Mouse (Mus musculus): ENCODE measurements at regions not wholly inside any gene's neighbourhood (a gene's known extent, or its start where the extent isn't known, plus 50 kb on each side); places are given as distances from the start of the nearest gene placed in this dataset.

DNA sequence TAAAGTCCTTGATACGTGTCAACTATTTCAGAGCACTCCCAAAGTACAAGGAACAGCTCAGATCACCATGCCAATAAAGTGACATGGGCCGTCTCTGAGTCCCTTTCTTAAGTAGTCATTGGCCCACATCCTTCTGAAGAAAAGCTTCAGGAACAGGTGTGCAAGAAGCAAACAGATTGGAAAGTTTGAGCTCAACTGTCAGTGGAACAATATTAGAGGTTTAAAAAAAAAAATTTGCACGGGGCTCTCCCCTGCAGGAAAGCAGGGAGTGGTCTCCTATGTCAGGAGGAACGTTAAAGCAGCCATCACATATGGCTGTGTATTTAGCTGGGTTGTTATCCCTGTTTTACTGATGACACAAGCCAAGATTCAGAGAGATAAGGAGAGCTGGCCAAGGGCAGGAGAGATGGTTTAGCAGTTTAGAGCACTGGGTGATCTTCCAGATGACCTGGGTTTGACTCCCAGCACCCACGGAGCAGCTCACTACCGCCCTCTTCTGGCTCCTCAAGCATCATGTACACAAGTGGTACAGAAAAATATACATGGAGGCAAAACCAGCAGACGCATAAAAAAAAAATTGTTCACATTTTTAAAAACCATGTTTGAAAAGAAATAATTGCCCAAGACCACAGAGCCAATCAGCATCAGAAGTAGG, 318.3 kb upstream of the Clint1 start:
- no peak for TF ChIP-seq REST (IDR thresholded peaks at IDR 0.05; ENCODE audit: insufficient read depth, insufficient read length)
- TF ChIP-seq CEBPB (IDR thresholded peaks at IDR 0.05; ENCODE audit: insufficient read depth, poor library complexity, severe bottlenecking) = no peak
- TF ChIP-seq TCF12 (IDR thresholded peaks at IDR 0.05; ENCODE audit: insufficient read depth, poor library complexity, severe bottlenecking) = no peak
- TF ChIP-seq POLR2AphosphoS2 (IDR thresholded peaks at IDR 0.05; ENCODE audit: insufficient read length, low read depth) = no peak
- no peak for TF ChIP-seq E2F4 (IDR thresholded peaks at IDR 0.05; ENCODE audit: insufficient read depth)
- no peak for TF ChIP-seq TCF3 (IDR thresholded peaks at IDR 0.05; ENCODE audit: insufficient read length, low read depth)
- no peak for TF ChIP-seq MYOD1 (IDR thresholded peaks at IDR 0.05; ENCODE audit: control insufficient read depth in 1 of 3, insufficient read length in 2 of 3, low read depth in 2 of 3)
- TF ChIP-seq MYOG (IDR thresholded peaks at IDR 0.05; ENCODE audit: control insufficient read depth in 1 of 3, insufficient read depth in 1 of 3, insufficient read length in 2 of 3, low read depth in 2 of 3) = no peak
- TF ChIP-seq MAX (IDR thresholded peaks at IDR 0.05; ENCODE audit: low read depth) = no peak
- no peak for TF ChIP-seq POLR2A (IDR thresholded peaks at IDR 0.05; ENCODE audit: insufficient read length, low read depth)
- TF ChIP-seq USF1 (IDR thresholded peaks at IDR 0.05; ENCODE audit: low read depth) = no peak
- TF ChIP-seq SRF (IDR thresholded peaks at IDR 0.05; ENCODE audit: control insufficient read depth, insufficient read length, low read depth) = no peak
- no peak overlapping the region for H3ac ChIP-seq (ENCODE audit: control insufficient read depth, insufficient read length)
- no peaks in the 10 kb centered on the region for H3K36me3 ChIP-seq (ENCODE audit: control insufficient read depth, insufficient read depth)
- H3K27me3 ChIP-seq (ENCODE audit: control insufficient read depth, insufficient read depth, insufficient read length) = no peaks in the 10 kb centered on the region
- H3K4me3 ChIP-seq = no peak overlapping the region
- H3K4me2 ChIP-seq (ENCODE audit: low read depth) = no peak overlapping the region
- no peaks in the 10 kb centered on the region for H3K79me2 ChIP-seq (ENCODE audit: control insufficient read depth, insufficient read depth)

GRCm38 (mm10) chr11:45535501-45536025, 316.3 kb upstream of the Clint1 start:
- H3K4me3 ChIP-seq = no peak overlapping the region
- no peaks in the 10 kb centered on the region for H3K27me3 ChIP-seq (ENCODE audit: control insufficient read depth, insufficient read depth, insufficient read length)
- H3K4me2 ChIP-seq (ENCODE audit: low read depth) = no peak overlapping the region
- H3K36me3 ChIP-seq (ENCODE audit: control insufficient read depth, insufficient read depth) = no peaks in the 10 kb centered on the region
- H3ac ChIP-seq (ENCODE audit: control insufficient read depth, insufficient read length) = no peak overlapping the region
- H3K79me2 ChIP-seq (ENCODE audit: control insufficient read depth, insufficient read depth) = no peaks in the 10 kb centered on the region
- TF ChIP-seq POLR2AphosphoS2 (IDR thresholded peaks at IDR 0.05; ENCODE audit: insufficient read length, low read depth) (no peak), MYOD1 (IDR thresholded peaks at IDR 0.05; ENCODE audit: control insufficient read depth in 1 of 3, insufficient read length in 2 of 3, low read depth in 2 of 3) (no peak), TCF12 (IDR thresholded peaks at IDR 0.05; ENCODE audit: insufficient read depth, poor library complexity, severe bottlenecking) (no peak), MYOG (IDR thresholded peaks at IDR 0.05; ENCODE audit: control insufficient read depth in 1 of 3, insufficient read depth in 1 of 3, insufficient read length in 2 of 3, low read depth in 2 of 3) (no peak), MAX (IDR thresholded peaks at IDR 0.05; ENCODE audit: low read depth) (no peak), CEBPB (IDR thresholded peaks at IDR 0.05; ENCODE audit: insufficient read depth, poor library complexity, severe bottlenecking) (no peak), TCF3 (IDR thresholded peaks at IDR 0.05; ENCODE audit: insufficient read length, low read depth) (no peak), SRF (IDR thresholded peaks at IDR 0.05; ENCODE audit: control insufficient read depth, insufficient read length, low read depth) (no peak), USF1 (IDR thresholded peaks at IDR 0.05; ENCODE audit: low read depth) (no peak), POLR2A (IDR thresholded peaks at IDR 0.05; ENCODE audit: insufficient read length, low read depth) (no peak), E2F4 (IDR thresholded peaks at IDR 0.05; ENCODE audit: insufficient read depth) (no peak), REST (IDR thresholded peaks at IDR 0.05; ENCODE audit: insufficient read depth, insufficient read length) (no peak)

- Histone ChIP-seq H3K4me3 (no peak overlapping the region), H3K79me2 (ENCODE audit: control insufficient read depth, insufficient read depth) (no peaks in the 10 kb centered on the region), H3K36me3 (ENCODE audit: control insufficient read depth, insufficient read depth) (no peaks in the 10 kb centered on the region), H3K27me3 (ENCODE audit: control insufficient read depth, insufficient read depth, insufficient read length) (no peaks in the 10 kb centered on the region), H3ac (ENCODE audit: control insufficient read depth, insufficient read length) (no peak overlapping the region), H3K4me2 (ENCODE audit: low read depth) (no peak overlapping the region)
- TF ChIP-seq REST (IDR thresholded peaks at IDR 0.05; ENCODE audit: insufficient read depth, insufficient read length) (no peak), USF1 (IDR thresholded peaks at IDR 0.05; ENCODE audit: low read depth) (no peak), MYOD1 (IDR thresholded peaks at IDR 0.05; ENCODE audit: control insufficient read depth in 1 of 3, insufficient read length in 2 of 3, low read depth in 2 of 3) (no peak), E2F4 (IDR thresholded peaks at IDR 0.05; ENCODE audit: insufficient read depth) (no peak), POLR2A (IDR thresholded peaks at IDR 0.05; ENCODE audit: insufficient read length, low read depth) (no peak), TCF3 (IDR thresholded peaks at IDR 0.05; ENCODE audit: insufficient read length, low read depth) (no peak), SRF (IDR thresholded peaks at IDR 0.05; ENCODE audit: control insufficient read depth, insufficient read length, low read depth) (no peak), CEBPB (IDR thresholded peaks at IDR 0.05; ENCODE audit: insufficient read depth, poor library complexity, severe bottlenecking) (no peak), POLR2AphosphoS2 (IDR thresholded peaks at IDR 0.05; ENCODE audit: insufficient read length, low read depth) (no peak), MYOG (IDR thresholded peaks at IDR 0.05; ENCODE audit: control insufficient read depth in 1 of 3, insufficient read depth in 1 of 3, insufficient read length in 2 of 3, low read depth in 2 of 3) (no peak), MAX (IDR thresholded peaks at IDR 0.05; ENCODE audit: low read depth) (no peak), TCF12 (IDR thresholded peaks at IDR 0.05; ENCODE audit: insufficient read depth, poor library complexity, severe bottlenecking) (no peak)
These were observed 313.8 kb upstream of the Clint1 start for GRCm38 (mm10) chr11:45538011-45538410.

GRCm38 (mm10) chr11:45539459-45539858, 312.4 kb upstream of the Clint1 start:
- Histone ChIP-seq H3ac (ENCODE audit: control insufficient read depth, insufficient read length) (no peak overlapping the region), H3K4me2 (ENCODE audit: low read depth) (no peak overlapping the region), H3K27me3 (ENCODE audit: control insufficient read depth, insufficient read depth, insufficient read length) (no peaks in the 10 kb centered on the region), H3K36me3 (ENCODE audit: control insufficient read depth, insufficient read depth) (no peaks in the 10 kb centered on the region), H3K4me3 (no peak overlapping the region), H3K79me2 (ENCODE audit: control insufficient read depth, insufficient read depth) (no peaks in the 10 kb centered on the region)
- no peak for TF ChIP-seq USF1 (IDR thresholded peaks at IDR 0.05; ENCODE audit: low read depth)
- no peak for TF ChIP-seq SRF (IDR thresholded peaks at IDR 0.05; ENCODE audit: control insufficient read depth, insufficient read length, low read depth)
- TF ChIP-seq TCF3 (IDR thresholded peaks at IDR 0.05; ENCODE audit: insufficient read length, low read depth) = no peak
- no peak for TF ChIP-seq REST (IDR thresholded peaks at IDR 0.05; ENCODE audit: insufficient read depth, insufficient read length)
- no peak for TF ChIP-seq CEBPB (IDR thresholded peaks at IDR 0.05; ENCODE audit: insufficient read depth, poor library complexity, severe bottlenecking)
- no peak for TF ChIP-seq TCF12 (IDR thresholded peaks at IDR 0.05; ENCODE audit: insufficient read depth, poor library complexity, severe bottlenecking)
